Mouse (Mus musculus) cerebellum, postnatal 25 days (tissue): ENCODE results near the gene Foxc2.

Source experiments
- DNase-seq, 2 experiments: peaks; one replicate each; pipeline ENCODE4 v3.0.0; 2021; ENCODE audit warnings: mixed read lengths in 2 of 2

Foxc2 gene

DNA sequence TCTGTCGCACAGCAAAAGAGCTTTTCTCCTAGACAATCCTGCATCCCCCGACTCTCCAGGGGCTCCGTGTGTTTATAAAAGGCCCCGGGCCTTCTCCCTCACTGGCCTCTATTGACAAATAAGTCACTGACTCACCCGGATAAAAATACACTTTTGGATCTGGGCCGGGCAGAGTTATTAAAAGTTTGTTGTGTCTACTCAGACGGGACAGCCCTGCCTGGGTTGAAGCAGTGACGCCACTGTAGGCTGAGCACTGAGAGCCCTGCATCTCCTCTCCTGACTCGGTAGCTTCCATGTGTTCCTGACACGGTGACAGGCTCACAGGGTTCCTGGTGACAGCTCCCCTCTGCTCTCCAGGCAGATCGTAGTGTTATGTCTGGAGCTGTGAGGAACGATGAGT lies 36.4 kb downstream of the Foxc2 start:
- DNase-seq = no peak

DNA sequence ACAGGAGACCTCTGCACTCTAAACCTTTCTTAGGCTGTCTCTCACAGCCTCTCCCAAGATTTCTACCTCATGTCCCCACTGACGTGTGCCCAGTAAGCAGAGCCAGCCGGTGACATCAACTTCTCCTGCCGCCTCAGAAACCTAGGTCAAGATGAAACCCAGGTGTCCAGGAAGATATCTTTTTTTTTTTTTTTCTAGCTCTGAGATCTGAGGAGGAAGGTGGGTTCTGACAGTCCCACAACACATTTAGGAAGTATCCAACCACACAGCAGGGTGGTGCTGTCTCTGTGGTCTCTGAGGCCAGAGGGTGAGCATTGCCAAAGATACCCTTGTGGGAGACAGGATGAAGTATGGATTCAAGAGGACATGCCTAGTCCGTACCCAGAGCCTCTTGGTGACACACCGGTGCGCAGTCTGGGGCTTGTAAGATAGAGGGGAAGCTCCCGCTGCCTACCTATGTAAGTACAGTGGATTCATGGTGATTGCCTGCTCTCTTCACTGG lies 41.1 kb downstream of the Foxc2 start:
- DNase-seq = no peak

DNA sequence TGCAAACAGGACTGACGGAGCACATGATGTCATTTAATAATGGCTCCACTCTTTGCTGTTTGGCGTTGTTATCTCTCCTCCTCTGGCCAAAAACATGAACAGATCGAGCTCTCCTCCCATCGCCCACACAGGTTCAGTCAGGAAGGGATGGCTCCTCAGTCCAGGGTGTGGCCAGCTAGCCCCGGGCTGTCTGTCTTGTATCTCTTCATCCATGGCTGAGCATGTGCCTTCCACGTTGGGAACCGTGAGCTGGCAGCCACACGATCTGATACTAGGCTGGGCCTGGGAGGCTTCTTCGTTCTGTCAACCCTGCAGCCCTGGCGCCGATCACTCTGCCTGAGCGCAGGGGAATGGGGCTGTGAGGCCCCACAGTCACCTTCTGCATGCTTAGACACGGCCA lies 42.8 kb downstream of the Foxc2 start:
- DNase-seq = no peak

DNA sequence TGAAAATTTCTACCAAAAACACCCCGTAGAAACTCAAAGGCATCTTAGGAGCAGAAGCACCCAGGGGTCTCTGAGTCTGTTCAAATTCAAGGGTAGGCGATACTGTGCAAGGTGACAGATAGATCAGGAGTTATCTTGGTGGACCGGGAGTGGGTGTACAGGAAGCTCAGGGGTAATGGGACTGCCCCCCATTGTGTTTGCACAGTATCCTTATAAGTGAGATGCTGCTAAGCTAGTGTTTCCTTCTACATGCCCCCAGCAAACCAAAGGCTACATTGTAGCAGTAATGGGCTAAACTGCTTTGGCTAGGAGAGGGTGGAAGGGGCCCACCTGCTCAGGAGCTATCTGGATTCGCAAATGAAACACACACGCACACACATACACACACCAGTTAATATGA lies 45.5 kb downstream of the Foxc2 start:
- DNase-seq = no peak

GRCm38 (mm10) chr8:121162413-121162812 lies 46.4 kb downstream of the Foxc2 start:
- DNase-seq = no peak

- DNase-seq = no peak
Measured at GRCm38 (mm10) chr8:121162906-121163695, 47.1 kb downstream of the Foxc2 start.

DNA sequence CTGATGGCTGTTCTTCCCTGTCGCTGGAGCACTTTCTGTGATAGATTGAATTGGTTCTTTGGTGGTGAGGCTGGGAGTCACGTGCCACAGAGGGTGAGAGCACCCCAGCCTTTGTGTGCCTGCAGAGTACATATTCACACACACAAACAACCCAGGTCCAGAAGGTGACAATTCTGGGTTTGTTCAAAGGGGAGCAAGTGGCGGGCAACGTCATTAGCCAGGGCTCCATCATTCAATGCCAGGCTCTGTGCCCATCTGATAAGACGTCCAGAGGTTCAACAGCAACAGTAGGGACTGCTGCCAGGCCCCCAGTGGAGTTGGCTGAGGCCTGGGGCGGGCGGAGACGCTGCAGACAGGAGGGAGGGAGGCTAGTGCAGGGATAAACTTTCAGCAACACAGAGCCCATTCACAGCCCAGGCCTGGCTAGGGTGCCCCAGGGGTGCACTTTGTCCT lies 48.1 kb downstream of the Foxc2 start:
- DNase-seq = no peak

DNA sequence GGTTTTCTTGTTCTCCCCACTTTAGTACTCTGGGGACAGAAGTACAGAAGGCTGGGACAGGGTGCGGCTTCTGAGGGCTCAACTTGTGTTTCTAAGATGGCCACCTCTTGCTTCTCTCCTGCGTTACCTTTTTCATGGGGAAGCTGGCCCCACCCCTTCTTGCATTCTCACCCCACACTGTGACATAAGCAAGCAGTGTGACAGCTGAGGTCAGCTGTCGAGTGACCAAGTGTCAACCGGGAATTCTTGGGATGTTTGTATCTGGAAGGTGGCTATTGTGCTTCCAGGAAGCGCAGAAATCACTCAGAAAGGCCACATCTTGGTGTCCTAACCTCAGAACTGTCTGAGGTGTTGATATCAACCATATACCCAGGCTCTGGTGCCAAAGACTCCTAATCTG lies 52.1 kb downstream of the Foxc2 start:
- no peak for DNase-seq
